Mouse (Mus musculus) brain, adult 2 months (tissue): ENCODE data around the gene Teddm2.
"Not testable (repeated sequence)": the region's sequence is repeated elsewhere in the genome, so short reads cannot be mapped to it uniquely, and the experiment has no call there.

Experiments
- DNase-seq: peaks from one replicate; pipeline ENCODE4 v3.0.0; 2011; ENCODE audit warnings: low read depth, low spot score

The Teddm2 gene

GRCm38 (mm10) chr1:153904236-153904635 lies 4.2 kb upstream of the Teddm2 start:
- peak; percentile 66 for DNase-seq

GRCm38 (mm10) chr1:153903006-153903405 lies 3.0 kb upstream of the Teddm2 start:
- DNase-seq: no peak

- DNase-seq: peak; percentile 53
Measured at GRCm38 (mm10) chr1:153900860-153901730, 1.1 kb upstream of the Teddm2 start.

GRCm38 (mm10) chr1:153900381-153900780 lies 353 bp upstream of the Teddm2 start:
- peak; percentile 46 for DNase-seq

DNA sequence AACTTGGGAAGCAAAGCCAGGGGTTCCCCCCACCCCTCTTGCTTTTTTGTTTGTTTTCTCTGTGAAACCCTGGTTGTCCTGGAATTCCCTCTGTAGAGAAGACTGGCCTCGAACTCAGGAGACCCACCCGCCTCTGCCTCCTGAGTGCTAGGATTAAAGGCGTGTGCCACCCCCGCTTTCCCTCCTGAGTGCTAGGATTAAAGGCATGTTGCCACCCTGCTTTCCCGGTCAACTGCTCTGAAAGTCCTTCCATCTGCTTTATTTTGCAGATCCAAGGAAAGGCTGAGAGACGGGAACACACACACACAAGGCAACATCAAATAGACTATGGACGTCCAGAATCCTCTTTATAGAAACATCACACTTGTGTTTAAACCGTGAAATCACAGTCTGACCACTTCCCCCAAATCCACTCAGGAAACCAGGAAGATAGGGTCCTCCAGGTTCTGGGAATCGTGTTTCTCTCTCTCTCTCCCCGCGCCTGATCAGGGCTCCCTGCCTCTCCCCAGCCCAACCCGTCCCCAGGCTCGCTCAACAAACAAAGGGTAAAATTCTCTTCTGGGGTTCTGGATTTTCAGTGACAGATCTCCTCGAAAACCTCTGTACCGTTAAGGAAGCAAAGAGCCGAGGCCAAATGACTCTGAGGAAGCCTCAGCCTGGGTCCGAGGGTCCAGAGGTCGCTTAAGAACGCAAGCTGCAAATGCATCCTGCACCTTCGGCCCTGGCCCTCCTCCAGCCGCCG lies 868 bp downstream of the Teddm2 start:
- peak; percentile 68 for DNase-seq

DNA sequence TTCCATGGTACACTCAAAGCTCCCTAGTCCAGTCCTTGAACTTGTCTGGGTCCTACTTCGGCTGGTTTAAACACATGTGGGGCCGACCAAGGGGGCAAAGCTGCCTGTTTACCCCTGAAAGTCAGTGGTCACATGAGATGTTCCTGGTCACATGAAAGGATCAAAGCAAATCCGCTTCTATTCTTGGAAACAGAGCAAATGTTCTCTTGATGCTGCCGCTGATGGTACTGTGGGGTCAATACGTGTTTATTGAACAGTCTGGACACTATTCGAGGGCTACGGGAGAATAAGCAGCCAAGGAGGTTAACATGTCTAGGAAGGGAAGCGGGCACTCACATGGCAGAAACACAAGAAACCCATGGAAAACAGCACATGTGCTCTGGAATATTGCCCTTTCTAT lies 2.8 kb downstream of the Teddm2 start:
- DNase-seq: no peak

- DNase-seq: peak; percentile 92
Measured at GRCm38 (mm10) chr1:153894979-153895378, 5.0 kb downstream of the Teddm2 start.

GRCm38 (mm10) chr1:153894201-153894893 lies 5.7 kb downstream of the Teddm2 start:
- no peak for DNase-seq

GRCm38 (mm10) chr1:153893746-153894145 lies 6.3 kb downstream of the Teddm2 start:
- DNase-seq: no peak

DNA sequence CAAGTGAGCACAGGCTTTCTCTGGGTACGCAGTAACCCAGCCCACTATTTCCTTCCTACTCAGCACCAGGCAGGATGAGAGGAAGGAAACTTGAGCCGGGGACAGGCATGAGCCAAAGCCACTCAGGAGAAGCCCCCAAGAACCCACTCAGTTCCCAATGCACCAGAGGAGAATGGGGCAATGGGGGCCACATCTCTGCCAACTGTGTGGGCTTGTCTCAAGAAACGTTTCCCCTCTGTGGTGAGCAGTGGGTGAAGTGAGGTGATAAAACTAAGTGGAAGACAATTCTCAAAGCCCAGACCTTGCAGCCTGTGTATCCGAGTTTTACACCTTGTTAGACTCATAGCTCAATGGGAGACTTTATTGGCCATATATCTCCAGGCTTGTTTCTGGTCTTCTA lies 8.6 kb downstream of the Teddm2 start, which contains the start of gene Teddm1a:
TSS of gene Teddm1a (plus strand) at position 301 of the 400 bp plus-strand sequence.
- no peak for DNase-seq

GRCm38 (mm10) chr1:153890121-153890520 lies 9.9 kb downstream of the Teddm2 start:
- no peak for DNase-seq

DNA sequence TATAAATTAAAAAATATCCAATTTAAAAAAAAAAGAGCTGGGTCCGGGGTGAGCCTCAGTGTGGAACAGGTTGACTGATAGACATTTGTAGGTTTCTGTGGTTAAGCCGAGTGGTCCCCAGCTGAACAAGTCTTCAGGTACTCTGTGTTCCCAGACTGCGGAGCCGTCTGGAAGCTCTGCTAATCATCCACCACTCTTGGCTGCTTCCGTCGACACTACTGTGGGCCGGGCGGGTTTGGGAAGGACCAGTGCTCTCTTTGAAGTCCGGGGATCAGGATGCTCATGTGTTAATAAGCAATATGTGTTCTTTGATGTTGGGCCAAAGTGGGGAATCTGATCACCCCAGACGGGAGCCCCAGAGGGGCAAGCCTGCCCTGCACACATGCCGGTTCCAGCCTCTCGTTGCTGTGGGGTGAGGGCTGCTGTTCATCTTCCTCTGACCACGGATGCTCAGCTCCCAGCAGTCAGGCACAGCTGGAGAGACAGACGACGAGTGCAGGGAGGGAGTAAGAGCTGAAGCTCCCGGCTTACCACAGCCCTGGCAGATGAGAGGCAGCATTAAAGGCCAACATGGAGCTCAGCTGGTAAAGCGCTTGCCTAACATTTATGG lies 13.9 kb downstream of the Teddm2 start:
- no peak for DNase-seq

DNA sequence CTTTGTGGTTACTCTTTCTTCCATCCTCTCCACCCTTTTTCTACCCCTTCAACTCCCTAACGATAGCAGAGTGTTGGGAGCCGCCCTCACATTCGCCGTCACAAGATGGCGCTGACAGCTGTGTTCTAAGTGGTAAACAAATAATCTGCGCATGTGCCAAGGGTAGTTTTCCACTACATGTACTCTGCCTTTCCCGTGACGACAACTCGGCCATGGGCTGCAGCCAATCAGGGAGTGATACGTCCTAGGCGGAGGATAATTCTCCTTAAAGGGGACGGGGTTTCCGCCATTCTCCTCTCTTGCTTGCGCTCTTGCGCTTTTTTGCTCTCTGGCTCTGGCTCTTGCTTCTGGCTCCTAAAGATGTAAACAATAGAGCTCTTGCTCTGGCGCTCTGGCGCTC lies 19.6 kb downstream of the Teddm2 start:
- DNase-seq: not testable (repeated sequence)

DNA sequence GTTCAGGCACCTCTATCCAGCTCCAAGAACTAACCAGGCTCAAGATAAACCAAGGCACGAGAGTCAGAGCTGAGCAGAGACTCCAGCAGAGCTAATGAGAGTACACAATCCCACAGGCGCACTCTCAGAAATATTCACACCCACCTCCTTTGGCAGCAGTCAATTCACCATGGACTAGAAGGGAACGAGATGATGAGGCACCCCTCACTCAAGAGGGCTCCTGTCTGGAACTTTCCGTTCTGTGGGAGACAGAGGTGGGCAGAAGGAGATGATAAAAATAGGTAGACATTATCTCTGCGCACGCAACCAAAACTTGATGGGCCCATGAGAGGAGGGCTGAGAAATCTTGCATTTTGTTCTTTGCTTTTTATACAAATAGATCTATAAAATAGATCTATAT lies 26.0 kb downstream of the Teddm2 start, which contains the start of gene Teddm1b:
TSS of gene Teddm1b (plus strand) at position 301 of the 400 bp plus-strand sequence.
- DNase-seq: peak; percentile 55

GRCm38 (mm10) chr1:153855946-153856345 lies 44.1 kb downstream of the Teddm2 start:
- no peak for DNase-seq

GRCm38 (mm10) chr1:153852696-153853095 lies 47.3 kb downstream of the Teddm2 start:
- DNase-seq: not testable (repeated sequence)

DNA sequence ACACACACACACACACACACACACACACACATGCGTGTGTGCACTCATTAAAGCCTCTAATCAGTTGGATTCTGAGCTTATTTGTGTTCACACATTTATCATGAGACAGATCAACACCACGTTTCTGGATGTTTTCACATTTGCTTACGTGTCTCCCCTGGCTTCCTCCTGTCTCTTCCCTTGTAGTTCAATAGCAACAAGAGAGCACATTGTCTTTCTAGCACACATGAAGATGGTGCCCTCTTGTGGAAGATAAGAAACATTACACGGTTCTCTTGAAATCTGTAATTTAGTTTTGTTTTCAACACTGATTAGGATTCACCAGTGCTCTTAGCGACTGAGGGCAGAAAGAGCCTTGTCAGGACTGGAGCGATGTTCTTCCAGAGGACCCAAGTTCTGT lies 53.2 kb downstream of the Teddm2 start:
- DNase-seq: peak; percentile 60

DNA sequence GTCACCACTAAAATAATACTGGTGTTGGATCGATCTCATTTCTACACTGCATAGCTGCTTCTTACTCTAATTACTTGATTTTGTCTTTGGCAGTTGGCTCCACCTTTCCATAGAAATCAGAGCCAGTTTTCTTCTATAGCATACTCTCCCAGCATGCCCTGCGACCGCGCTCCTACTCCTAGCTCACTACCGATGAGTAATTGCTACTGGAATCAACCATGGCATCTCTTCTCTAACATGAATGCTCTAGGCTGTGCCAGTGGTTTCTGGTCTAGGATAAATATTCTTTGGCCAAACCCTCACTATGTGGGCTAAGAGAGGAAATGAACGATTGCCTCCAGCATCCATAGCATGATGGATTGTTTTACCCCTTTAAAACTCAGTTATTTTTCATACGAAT lies 53.6 kb downstream of the Teddm2 start:
- DNase-seq: peak; percentile 19

DNA sequence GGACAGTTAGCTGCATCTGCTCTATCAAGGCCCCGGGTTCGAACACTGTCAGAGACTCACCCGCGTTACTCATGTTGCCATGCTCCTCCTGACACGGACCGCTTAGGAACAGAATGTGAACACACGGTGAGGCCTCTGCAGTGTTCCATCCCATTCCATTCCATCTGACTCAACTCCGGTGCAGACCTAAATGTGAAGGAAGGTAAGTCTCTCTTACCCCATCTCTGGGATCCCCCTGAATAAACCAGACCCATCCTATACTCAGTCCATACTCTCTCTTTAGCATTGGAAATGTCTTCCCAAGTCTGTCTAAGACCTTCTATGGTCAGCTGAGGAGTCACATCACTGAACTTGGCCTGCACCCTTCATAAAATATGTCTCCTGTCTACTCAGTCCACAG lies 56.0 kb downstream of the Teddm2 start, which contains the start of gene Rgsl1:
TSS of gene Rgsl1 (minus strand) at position 101 of the 400 bp plus-strand sequence.
- DNase-seq: no peak

DNA sequence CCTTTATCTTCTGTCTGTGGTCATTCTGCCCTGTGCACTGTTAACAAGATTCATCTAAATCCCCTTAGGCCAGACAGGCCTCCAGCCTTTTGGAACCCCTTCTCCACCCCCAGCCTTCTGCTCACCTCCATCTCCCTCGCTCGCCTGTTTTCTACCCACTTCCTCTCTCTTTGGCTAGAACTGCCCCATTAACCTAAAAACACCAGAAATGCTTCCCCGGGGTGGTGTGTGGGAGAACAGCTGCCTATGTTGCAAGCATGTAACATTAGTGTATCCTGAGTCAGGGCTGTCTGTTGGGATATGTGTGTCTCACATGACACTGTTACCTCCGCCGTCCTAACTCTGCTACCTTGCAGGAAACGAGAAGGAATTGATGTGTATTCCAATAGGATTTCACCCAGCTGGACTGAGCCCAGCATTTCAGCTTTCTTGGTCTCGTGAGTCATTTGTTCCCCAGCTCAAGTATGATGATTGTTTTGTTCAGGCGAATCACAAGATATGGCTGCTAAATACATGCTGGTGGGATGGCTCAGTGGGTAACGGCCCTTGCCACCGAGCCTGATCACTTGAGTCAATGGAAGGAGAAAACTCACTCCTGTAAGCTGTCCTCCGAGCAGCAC lies 57.8 kb downstream of the Teddm2 start:
- peak; percentile 24 for DNase-seq

DNA sequence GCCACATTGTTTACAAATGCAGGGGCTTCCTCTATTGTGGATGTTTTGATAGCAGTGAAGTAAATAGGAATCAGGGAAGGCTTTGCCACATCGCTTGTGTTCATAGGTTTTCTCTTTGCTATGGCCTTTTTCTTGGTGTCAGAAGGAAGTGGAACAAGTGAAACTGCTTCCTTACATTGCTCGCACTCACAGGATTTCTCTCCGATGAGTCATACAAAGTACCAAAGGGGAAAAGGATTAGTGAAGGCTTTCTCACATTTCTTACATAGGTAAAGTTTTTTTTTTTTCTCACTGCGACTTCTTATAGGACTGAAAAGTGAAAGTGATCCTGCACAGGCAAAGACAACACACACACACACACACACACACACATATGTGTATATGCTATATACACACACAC lies 64.0 kb downstream of the Teddm2 start:
- peak; percentile 15 for DNase-seq
